Mouse (Mus musculus) liver, postnatal 0 days (tissue): ENCODE results near the gene Lexm.

ENCODE experiments used
- CTCF ChIP-seq: sonication (generic); IDR thresholded peaks from 2 replicates; pipeline ENCODE4 v1.5.1; 2016; ENCODE audit warnings: antibody characterized with exemption, low read depth
- EP300 ChIP-seq: IDR thresholded peaks from 2 replicates; pipeline ENCODE4 v1.6.1; 2016; ENCODE audit warnings: antibody characterized with exemption, low read depth, mild to moderate bottlenecking

GRCm38 (mm10) chr4:106562006-106562405 lies 55.0 kb downstream of the Lexm start:
- TF ChIP-seq EP300 (no peak), CTCF (no peak)
